Mouse (Mus musculus) hindbrain, embryonic 14.5 days (tissue): ENCODE measurements at regions not wholly inside any gene's neighbourhood (a gene's known extent, or its start where the extent isn't known, plus 50 kb on each side); places are given as distances from the start of the nearest gene placed in this dataset.

Experiments used
- ATAC-seq: fragments of 200-750 bp; cut with Nextera tagmentation; 2 replicates; pipeline ENCODE4 v1.8.0; 2017; ENCODE audit warnings: moderate number of reproducible peaks, mild to moderate bottlenecking, moderate TSS enrichment, moderate library complexity; ENCODE audit not compliant: low FRiP score
- DNase-seq: peaks from one replicate; pipeline ENCODE4 v3.0.0-alpha.2; 2015; ENCODE audit warnings: low spot score
- H3K27ac ChIP-seq: fragments of 300-500 bp; sonication (generic); 2 replicates; pipeline ENCODE4 v1.5.1; 2014; ENCODE audit warnings: mild to moderate bottlenecking, moderate library complexity
- H3K27me3 ChIP-seq: fragments of 300-500 bp; sonication (generic); 2 replicates; pipeline ENCODE4 v1.6.1; 2014; ENCODE audit warnings: mild to moderate bottlenecking, low read length, mixed read lengths; ENCODE audit not compliant: control insufficient read depth, insufficient read depth
- H3K36me3 ChIP-seq: fragments of 300-500 bp; sonication (generic); replicated peaks from 2 replicates; pipeline ENCODE4 v1.6.1; 2014; ENCODE audit not compliant: control insufficient read depth, insufficient read depth
- H3K4me1 ChIP-seq: fragments of 300-500 bp; sonication (generic); replicated peaks from 2 replicates; pipeline ENCODE4 v1.6.1; 2014; ENCODE audit warnings: antibody characterized with exemption, low read length, mixed read lengths; ENCODE audit not compliant: control insufficient read depth, insufficient read depth
- H3K4me2 ChIP-seq: fragments of 300-500 bp; sonication (generic); replicated peaks from 2 replicates; pipeline ENCODE4 v1.6.1; 2014; ENCODE audit warnings: mild to moderate bottlenecking, moderate library complexity
- H3K4me3 ChIP-seq: fragments of 300-500 bp; sonication (generic); replicated peaks from 2 replicates; pipeline ENCODE4 v1.5.1; 2014; ENCODE audit warnings: mild to moderate bottlenecking, low read length
- H3K9ac ChIP-seq: fragments of 300-500 bp; sonication (generic); 2 replicates; pipeline ENCODE4 v1.6.1; 2014
- H3K9me3 ChIP-seq: fragments of 300-500 bp; sonication (generic); 2 replicates; pipeline ENCODE4 v1.6.1; 2016; ENCODE audit warnings: low read length; ENCODE audit not compliant: control insufficient read depth
- WGBS: fragments of 180-500 bp; shearing (Covaris S2); extraction: QIAGEN DNeasy Blood & Tissue Kit; methylation state at CpG from one replicate; pipeline ENCODE4 v1.1.7; 2014; 5-methylcytosine and 5-hydroxymethylcytosine counted together

GRCm38 (mm10) chr5:27963765-27964164 is 107.4 kb upstream of the Insig1 start:
- no peak overlapping the region for H3K27ac ChIP-seq
- no peaks in the 10 kb centered on the region for H3K9me3 ChIP-seq
- H3K9ac ChIP-seq, result no peak overlapping the region
- no peaks in the 10 kb centered on the region for H3K36me3 ChIP-seq
- 93% methylated on average over 1 of the region's 1 CpGs for WGBS
- DNase-seq, result no peak
- ATAC-seq, result no peak
- no peaks in the 10 kb centered on the region for H3K27me3 ChIP-seq
- H3K4me1 ChIP-seq, result no peaks in the 10 kb centered on the region
- H3K4me2 ChIP-seq, result no peak overlapping the region
- H3K4me3 ChIP-seq, result no peak overlapping the region

- Histone ChIP-seq H3K36me3 (no peaks in the 10 kb centered on the region), H3K9me3 (no peaks in the 10 kb centered on the region), H3K9ac (no peak overlapping the region), H3K4me1 (no peaks in the 10 kb centered on the region), H3K4me3 (no peak overlapping the region), H3K27ac (no peak overlapping the region), H3K4me2 (no peak overlapping the region), H3K27me3 (no peaks in the 10 kb centered on the region)
- DNase-seq (peak; percentile 79), ATAC-seq (peak; percentile 51; the same call in 1 of the 2 replicates)
- 16% methylated on average over 2 of the region's 2 CpGs for WGBS
These were observed 76.0 kb upstream of the Insig1 start for GRCm38 (mm10) chr5:27995186-27995585.

GRCm38 (mm10) chr5:27997751-27998150 is 73.4 kb upstream of the Insig1 start:
- DNase-seq (no peak), ATAC-seq (no peak)
- no peak overlapping the region for H3K4me2 ChIP-seq
- H3K9ac ChIP-seq, result no peak overlapping the region
- H3K4me3 ChIP-seq, result no peak overlapping the region
- no peaks in the 10 kb centered on the region for H3K9me3 ChIP-seq
- 92% methylated on average over 8 of the region's 8 CpGs for WGBS
- H3K4me1 ChIP-seq, result no peaks in the 10 kb centered on the region
- H3K27ac ChIP-seq, result no peak overlapping the region
- H3K36me3 ChIP-seq, result no peaks in the 10 kb centered on the region
- H3K27me3 ChIP-seq, result no peaks in the 10 kb centered on the region

- no peak overlapping the region for H3K9ac ChIP-seq
- H3K27ac ChIP-seq, result no peak overlapping the region
- H3K4me3 ChIP-seq, result no peak overlapping the region
- H3K27me3 ChIP-seq, result no peaks in the 10 kb centered on the region
- H3K4me1 ChIP-seq, result no peaks in the 10 kb centered on the region
- no peaks in the 10 kb centered on the region for H3K36me3 ChIP-seq
- no peaks in the 10 kb centered on the region for H3K9me3 ChIP-seq
- whole genome bisulfite sequencing, result 84% methylated on average over 1 of the region's 1 CpGs
- no peak overlapping the region for H3K4me2 ChIP-seq
- DNase-seq, result no peak
- no peak for ATAC-seq
These were observed 68.2 kb upstream of the Insig1 start for GRCm38 (mm10) chr5:28002922-28003321.

- Histone ChIP-seq H3K27ac (no peak overlapping the region), H3K4me2 (no peak overlapping the region), H3K9ac (no peak overlapping the region), H3K4me1 (no peaks in the 10 kb centered on the region), H3K36me3 (no peaks in the 10 kb centered on the region), H3K9me3 (no peaks in the 10 kb centered on the region), H3K4me3 (no peak overlapping the region), H3K27me3 (no peaks in the 10 kb centered on the region)
- DNase-seq (no peak), ATAC-seq (no peak)
- 81% methylated on average over 6 of the region's 6 CpGs for WGBS
These were observed 67.2 kb upstream of the Insig1 start for GRCm38 (mm10) chr5:28003756-28004486.

GRCm38 (mm10) chr5:28004487-28004827 is 66.7 kb upstream of the Insig1 start:
- H3K9me3 ChIP-seq, result no peaks in the 10 kb centered on the region
- no peaks in the 10 kb centered on the region for H3K36me3 ChIP-seq
- DNase-seq (no peak), ATAC-seq (no peak)
- no peaks in the 10 kb centered on the region for H3K4me1 ChIP-seq
- H3K4me3 ChIP-seq, result no peak overlapping the region
- no peak overlapping the region for H3K9ac ChIP-seq
- no peaks in the 10 kb centered on the region for H3K27me3 ChIP-seq
- H3K27ac ChIP-seq, result no peak overlapping the region
- H3K4me2 ChIP-seq, result no peak overlapping the region

GRCm38 (mm10) chr5:28009386-28009785 is 61.8 kb upstream of the Insig1 start:
- Histone ChIP-seq H3K9me3 (no peaks in the 10 kb centered on the region), H3K4me3 (no peak overlapping the region), H3K27me3 (no peaks in the 10 kb centered on the region), H3K4me1 (no peaks in the 10 kb centered on the region), H3K4me2 (no peak overlapping the region), H3K9ac (no peak overlapping the region), H3K27ac (no peak overlapping the region), H3K36me3 (no peaks in the 10 kb centered on the region)
- WGBS, result 94% methylated on average over 4 of the region's 4 CpGs
- DNase-seq (no peak), ATAC-seq (no peak)

- no peak for ATAC-seq
- 79% methylated on average over 2 of the region's 2 CpGs for WGBS
These were observed 61.3 kb upstream of the Insig1 start for GRCm38 (mm10) chr5:28009871-28010270.

GRCm38 (mm10) chr5:28010529-28010928 is 60.6 kb upstream of the Insig1 start:
- Histone ChIP-seq H3K9ac (no peak overlapping the region), H3K27me3 (no peaks in the 10 kb centered on the region), H3K4me1 (no peaks in the 10 kb centered on the region), H3K9me3 (no peaks in the 10 kb centered on the region), H3K27ac (no peak overlapping the region), H3K4me2 (no peak overlapping the region), H3K4me3 (no peak overlapping the region), H3K36me3 (no peaks in the 10 kb centered on the region)
- DNase-seq (no peak), ATAC-seq (no peak)
- WGBS, result 93% methylated on average over 3 of the region's 3 CpGs

More at GRCm38 (mm10) chr5:28009871-28010270, 61.3 kb upstream of the Insig1 start:
- H3K4me3 ChIP-seq, result no peak overlapping the region
- no peak overlapping the region for H3K4me2 ChIP-seq
- no peaks in the 10 kb centered on the region for H3K27me3 ChIP-seq
- H3K36me3 ChIP-seq, result no peaks in the 10 kb centered on the region
- H3K4me1 ChIP-seq, result no peaks in the 10 kb centered on the region
- no peak overlapping the region for H3K9ac ChIP-seq
- no peaks in the 10 kb centered on the region for H3K9me3 ChIP-seq
- no peak for DNase-seq
- no peak overlapping the region for H3K27ac ChIP-seq

GRCm38 (mm10) chr5:28012496-28012895 is 58.7 kb upstream of the Insig1 start:
- ATAC-seq (no peak), DNase-seq (no peak)
- Histone ChIP-seq H3K27ac (no peak overlapping the region), H3K27me3 (no peaks in the 10 kb centered on the region), H3K4me2 (no peak overlapping the region), H3K4me1 (no peaks in the 10 kb centered on the region), H3K9ac (no peak overlapping the region), H3K36me3 (no peaks in the 10 kb centered on the region), H3K4me3 (no peak overlapping the region), H3K9me3 (no peaks in the 10 kb centered on the region)
- WGBS, result 96% methylated on average over 2 of the region's 2 CpGs
